Mouse (Mus musculus) embryo, embryonic 10 days (tissue): ENCODE results near the gene Ice2.

Experiments
- DNase-seq: peaks from one replicate; pipeline ENCODE4 v3.0.0-alpha.2; 2015; ENCODE audit warnings: low spot score

Gene Ice2

GRCm38 (mm10) chr9:69397760-69398452, at the start of gene Ice2:
TSS of gene Ice2 (plus strand) at chr9:69397906.
- DNase-seq = peak; percentile 72

GRCm38 (mm10) chr9:69349537-69349936, 48.2 kb upstream of the Ice2 start:
- no peak for DNase-seq

- no peak for DNase-seq
Measured at GRCm38 (mm10) chr9:69354228-69354627, 43.5 kb upstream of the Ice2 start.

GRCm38 (mm10) chr9:69357834-69358233, 39.9 kb upstream of the Ice2 start:
- peak; percentile 79 for DNase-seq

- DNase-seq = no peak
Measured at GRCm38 (mm10) chr9:69358797-69359196, 38.9 kb upstream of the Ice2 start.

GRCm38 (mm10) chr9:69361951-69362445, 35.7 kb upstream of the Ice2 start:
- DNase-seq = no peak

GRCm38 (mm10) chr9:69362766-69363165, 34.9 kb upstream of the Ice2 start:
- DNase-seq = no peak

- peak; percentile 31 for DNase-seq
Measured at GRCm38 (mm10) chr9:69364117-69364516, 33.6 kb upstream of the Ice2 start.

GRCm38 (mm10) chr9:69367055-69367454, 30.7 kb upstream of the Ice2 start:
- DNase-seq = no peak

- peak; percentile 76 for DNase-seq
Measured at GRCm38 (mm10) chr9:69368071-69368470, 29.6 kb upstream of the Ice2 start.

GRCm38 (mm10) chr9:69371046-69371724, 26.5 kb upstream of the Ice2 start:
- no peak for DNase-seq

GRCm38 (mm10) chr9:69372871-69373270, 24.8 kb upstream of the Ice2 start:
- DNase-seq = no peak

GRCm38 (mm10) chr9:69376982-69377653, 20.6 kb upstream of the Ice2 start:
- no peak for DNase-seq

- no peak for DNase-seq
Measured at GRCm38 (mm10) chr9:69377654-69378045, 20.1 kb upstream of the Ice2 start.

- DNase-seq = no peak
Measured at GRCm38 (mm10) chr9:69380546-69380945, 17.2 kb upstream of the Ice2 start.

GRCm38 (mm10) chr9:69381741-69382140, 16.0 kb upstream of the Ice2 start:
- no peak for DNase-seq

GRCm38 (mm10) chr9:69384475-69384874, 13.2 kb upstream of the Ice2 start:
- DNase-seq = no peak

GRCm38 (mm10) chr9:69384905-69385304, 12.8 kb upstream of the Ice2 start:
- DNase-seq = no peak

GRCm38 (mm10) chr9:69387296-69387695, 10.4 kb upstream of the Ice2 start:
- no peak for DNase-seq

GRCm38 (mm10) chr9:69390631-69391030, 7.1 kb upstream of the Ice2 start:
- no peak for DNase-seq

GRCm38 (mm10) chr9:69394234-69394633, 3.5 kb upstream of the Ice2 start:
- no peak for DNase-seq

GRCm38 (mm10) chr9:69397432-69397759, 310 bp upstream of the Ice2 start:
- no peak for DNase-seq

- no peak for DNase-seq
Measured at GRCm38 (mm10) chr9:69398453-69398850, 746 bp downstream of the Ice2 start.
